ENCODE assay signal across 11 mouse cellular contexts in genomic region chr11:116821057-116821940, GRCm38 (mm10). TPM values are rescaled to one million over a fixed set of nuclear protein-coding genes. Genes with fewer than 3 reads are reported as not detected.
DNase-seq lines count a peak whose midpoint lies in the region; ATAC-seq and TF ChIP-seq lines count a peak whose summit lies in the region.
"Had no signal": no experiment of that assay in that cellular context is flagged by ENCODE, and none has a peak within 500 bp of the region (broad histone marks: within the 10 kb centered on the region; RNA-seq: fewer than 3 reads in every experiment).

No protein-coding gene starts in this region.

- H3K36me3 ChIP-seq in forebrain, embryonic 12.5 days (replicated peaks), result no peaks in the 10 kb centered on the region
- no peaks in the 10 kb centered on the region for H3K36me3 ChIP-seq in forebrain, embryonic 16.5 days (ENCODE audit: control insufficient read depth, insufficient read depth)
- no peaks in the 10 kb centered on the region for H3K36me3 ChIP-seq in lung, embryonic 14.5 days (ENCODE audit: insufficient read depth)
- no peaks in the 10 kb centered on the region for H3K36me3 ChIP-seq in heart, postnatal 0 days (replicated peaks; ENCODE audit: control insufficient read depth, insufficient read depth, low read length)
- no peaks in the 10 kb centered on the region for H3K36me3 ChIP-seq in neural tube, embryonic 15.5 days

- H3K9me3 ChIP-seq in forebrain, embryonic 12.5 days, result no peaks in the 10 kb centered on the region
- H3K9me3 ChIP-seq in forebrain, embryonic 16.5 days (ENCODE audit: control insufficient read depth, low read length), result no peaks in the 10 kb centered on the region
- H3K9me3 ChIP-seq in lung, embryonic 14.5 days (ENCODE audit: low read depth, low read length), result no peaks in the 10 kb centered on the region
- no peaks in the 10 kb centered on the region for H3K9me3 ChIP-seq in heart, postnatal 0 days (replicated peaks; ENCODE audit: control insufficient read depth, low read length)
- H3K9me3 ChIP-seq in neural tube, embryonic 15.5 days (replicated peaks), result no peaks in the 10 kb centered on the region

- 52% methylated on average over 13 of the region's 13 CpGs for WGBS in forebrain, embryonic 12.5 days
- 54% methylated on average over 13 of the region's 13 CpGs for WGBS in forebrain, embryonic 16.5 days
- 52% methylated on average over 13 of the region's 13 CpGs for WGBS in lung, embryonic 14.5 days
- WGBS in heart, postnatal 0 days, result 16% methylated on average over 13 of the region's 13 CpGs
- 53% methylated on average over 13 of the region's 13 CpGs for WGBS in neural tube, embryonic 15.5 days

- peaks cover 33% of the 10 kb centered on the region for H3K4me1 ChIP-seq in forebrain, embryonic 12.5 days
- no peaks in the 10 kb centered on the region for H3K4me1 ChIP-seq in forebrain, embryonic 16.5 days (replicated peaks; ENCODE audit: control insufficient read depth, insufficient read depth, low read length)
- 0 out of 2 replicates have a peak, but pooled peaks cover 2% of the 10 kb centered on the region for H3K4me1 ChIP-seq in lung, embryonic 14.5 days (ENCODE audit: insufficient read depth)
- H3K4me1 ChIP-seq in heart, postnatal 0 days (ENCODE audit: control insufficient read depth, insufficient read depth), result peaks cover 40% of the 10 kb centered on the region
- H3K4me1 ChIP-seq in neural tube, embryonic 15.5 days, result peaks cover 58% of the 10 kb centered on the region

- TF ChIP-seq CTCF in lung, embryonic 14.5 days (IDR thresholded peaks at IDR 0.05; ENCODE audit: low read depth), result no peak
- TF ChIP-seq CTCF in heart, postnatal 0 days (IDR thresholded peaks at IDR 0.05; ENCODE audit: low read depth), result no peak

- peak; percentile 40 for DNase-seq in lung, embryonic 14.5 days
- DNase-seq in lung, postnatal 14 days, result no peak
- peak; percentile 90 for DNase-seq in heart, postnatal 0 days (ENCODE audit: low spot score)
- no peak for DNase-seq in thymus, postnatal 14 days
- DNase-seq: B cell, adult 2 months had no signal

- H3K4me2 ChIP-seq in forebrain, embryonic 12.5 days, result no peak overlapping the region
- H3K4me2 ChIP-seq in forebrain, embryonic 16.5 days (ENCODE audit: low read length), result no peak overlapping the region
- no peak overlapping the region for H3K4me2 ChIP-seq in lung, embryonic 14.5 days
- H3K4me2 ChIP-seq in heart, postnatal 0 days (ENCODE audit: low read depth, low read length), result peak overlapping the region; percentile 29; the same call in 1 of the 2 replicates
- H3K4me2 ChIP-seq in neural tube, embryonic 15.5 days, result no peak overlapping the region

- H3K4me3 ChIP-seq in forebrain, embryonic 12.5 days (replicated peaks), result no peak overlapping the region
- H3K4me3 ChIP-seq in forebrain, embryonic 16.5 days (replicated peaks; ENCODE audit: low read length), result no peak overlapping the region
- H3K4me3 ChIP-seq in lung, embryonic 14.5 days (ENCODE audit: low read depth, low read length), result no peak overlapping the region
- no peak overlapping the region for H3K4me3 ChIP-seq in heart, postnatal 0 days (ENCODE audit: low read depth, low read length)
- no peak overlapping the region for H3K4me3 ChIP-seq in neural tube, embryonic 15.5 days (replicated peaks)

- no peaks in the 10 kb centered on the region for H3K27me3 ChIP-seq in forebrain, embryonic 12.5 days
- H3K27me3 ChIP-seq in forebrain, embryonic 16.5 days (replicated peaks; ENCODE audit: control insufficient read depth, insufficient read depth, low read length), result no peaks in the 10 kb centered on the region
- no peaks in the 10 kb centered on the region for H3K27me3 ChIP-seq in lung, embryonic 14.5 days (ENCODE audit: insufficient read depth, low read length)
- no peaks in the 10 kb centered on the region for H3K27me3 ChIP-seq in heart, postnatal 0 days (ENCODE audit: control insufficient read depth, insufficient read depth, low read length)
- no peaks in the 10 kb centered on the region for H3K27me3 ChIP-seq in neural tube, embryonic 15.5 days (replicated peaks)

- ATAC-seq in forebrain, embryonic 12.5 days (ENCODE audit: low FRiP score), result no peak
- no peak for ATAC-seq in forebrain, embryonic 16.5 days
- no peak for ATAC-seq in lung, embryonic 14.5 days (ENCODE audit: insufficient read depth)
- peak; percentile 80 for ATAC-seq in heart, postnatal 0 days (ENCODE audit: insufficient read depth, low read depth)
- ATAC-seq in neural tube, embryonic 15.5 days (ENCODE audit: low FRiP score), result no peak
- no peak for ATAC-seq in cerebellum, adult (ENCODE audit: insufficient number of reproducible peaks, low FRiP score, low TSS enrichment)

- no peak overlapping the region for H3K27ac ChIP-seq in forebrain, embryonic 12.5 days
- no peak overlapping the region for H3K27ac ChIP-seq in forebrain, embryonic 16.5 days (ENCODE audit: low read length)
- peak overlapping the region; percentile 72; the same call in 1 of the 2 replicates for H3K27ac ChIP-seq in lung, embryonic 14.5 days (ENCODE audit: low read depth)
- H3K27ac ChIP-seq in heart, postnatal 0 days (ENCODE audit: low read depth), result peak overlapping the region; percentile 81
- 0 out of 2 replicates have a peak overlapping the region, but pooled peaks have one; percentile 23 for H3K27ac ChIP-seq in neural tube, embryonic 15.5 days (replicated peaks)
- H3K27ac ChIP-seq: macrophage had no signal

- TF ChIP-seq EP300 in heart, postnatal 0 days (IDR thresholded peaks at IDR 0.05; ENCODE audit: low read depth), result peak; percentile 41; the same call in 1 of the 2 replicates

- peak overlapping the region; percentile 9; the same call in 1 of the 2 replicates for H3K9ac ChIP-seq in forebrain, embryonic 12.5 days
- H3K9ac ChIP-seq in forebrain, embryonic 16.5 days (replicated peaks; ENCODE audit: low read depth, low read length), result no peak overlapping the region
- no peak overlapping the region; the same call in 1 of the 2 replicates for H3K9ac ChIP-seq in lung, embryonic 14.5 days
- 0 out of 2 replicates have a peak overlapping the region, but pooled peaks have one; percentile 5 for H3K9ac ChIP-seq in heart, postnatal 0 days (replicated peaks; ENCODE audit: low read depth, low read length)
- peak overlapping the region; percentile 23; the same call in 1 of the 2 replicates for H3K9ac ChIP-seq in neural tube, embryonic 15.5 days (replicated peaks)

RNA-seq across cellular contexts. Expression of gene Mxra7, which starts 6.5 kb away (rescaled TPM):
- 22.5 and 25.9 TPM in 2 replicates for polyA plus RNA-seq in forebrain, embryonic 12.5 days (2016; fragmentation: Nextera tagmentation; extraction: Ambion mirVana)
- polyA plus RNA-seq in forebrain, embryonic 16.5 days (2015; fragmentation: Nextera tagmentation; extraction: Ambion mirVana), result 6.3 and 7.8 TPM in 2 replicates
- polyA plus RNA-seq in lung, embryonic 14.5 days (2014; fragmentation: Nextera tagmentation; extraction: Ambion mirVana), result 13.7 and 15.9 TPM in 2 replicates
- total RNA-seq in heart, postnatal 0 days (2014; rRNA removed; ENCODE audit: low replicate concordance), result 6.3 and 17.9 TPM in 2 replicates
- 20.0 and 21.7 TPM in 2 replicates for polyA plus RNA-seq in heart, postnatal 0 days (2015; fragmentation: Nextera tagmentation; extraction: Ambion mirVana)
- 38.2 and 43.2 TPM in 2 replicates for polyA plus RNA-seq in neural tube, embryonic 15.5 days (2015; fragmentation: Nextera tagmentation; extraction: Ambion mirVana)
- total RNA-seq: neutrophil, adult 5-6 weeks had no signal
- polyA plus RNA-seq: macrophage had no signal

RNA-seq across cellular contexts. Expression of gene Mettl23, which starts 21.8 kb away (rescaled TPM):
- polyA plus RNA-seq in forebrain, embryonic 12.5 days (2016; fragmentation: Nextera tagmentation; extraction: Ambion mirVana), result 65.5 and 65.8 TPM in 2 replicates
- polyA plus RNA-seq in forebrain, embryonic 16.5 days (2015; fragmentation: Nextera tagmentation; extraction: Ambion mirVana), result 80.4 and 88.5 TPM in 2 replicates
- polyA plus RNA-seq in lung, embryonic 14.5 days (2014; fragmentation: Nextera tagmentation; extraction: Ambion mirVana), result 58.3 and 62.2 TPM in 2 replicates
- 39.2 and 63.2 TPM in 2 replicates for total RNA-seq in heart, postnatal 0 days (2014; rRNA removed; ENCODE audit: low replicate concordance)
- 77.1 and 77.6 TPM in 2 replicates for polyA plus RNA-seq in heart, postnatal 0 days (2015; fragmentation: Nextera tagmentation; extraction: Ambion mirVana)
- 64.7 and 66.7 TPM in 2 replicates for polyA plus RNA-seq in neural tube, embryonic 15.5 days (2015; fragmentation: Nextera tagmentation; extraction: Ambion mirVana)

RNA-seq across cellular contexts. Expression of gene Jmjd6, which starts 21.9 kb away (rescaled TPM):
- polyA plus RNA-seq in forebrain, embryonic 12.5 days (2016; fragmentation: Nextera tagmentation; extraction: Ambion mirVana), result 87.8 and 93.5 TPM in 2 replicates
- polyA plus RNA-seq in forebrain, embryonic 16.5 days (2015; fragmentation: Nextera tagmentation; extraction: Ambion mirVana), result 71.2 and 72.5 TPM in 2 replicates
- polyA plus RNA-seq in lung, embryonic 14.5 days (2014; fragmentation: Nextera tagmentation; extraction: Ambion mirVana), result 61.2 and 66.3 TPM in 2 replicates
- 24.8 and 29.6 TPM in 2 replicates for total RNA-seq in heart, postnatal 0 days (2014; rRNA removed; ENCODE audit: low replicate concordance)
- 35.3 and 43.1 TPM in 2 replicates for polyA plus RNA-seq in heart, postnatal 0 days (2015; fragmentation: Nextera tagmentation; extraction: Ambion mirVana)
- polyA plus RNA-seq in neural tube, embryonic 15.5 days (2015; fragmentation: Nextera tagmentation; extraction: Ambion mirVana), result 63.2 and 68.6 TPM in 2 replicates

RNA-seq across cellular contexts. Expression of gene Mfsd11, which starts 30.9 kb away (rescaled TPM):
- polyA plus RNA-seq in forebrain, embryonic 12.5 days (2016; fragmentation: Nextera tagmentation; extraction: Ambion mirVana), result 33.7 and 40.2 TPM in 2 replicates
- polyA plus RNA-seq in forebrain, embryonic 16.5 days (2015; fragmentation: Nextera tagmentation; extraction: Ambion mirVana), result 46.3 and 55.8 TPM in 2 replicates
- polyA plus RNA-seq in lung, embryonic 14.5 days (2014; fragmentation: Nextera tagmentation; extraction: Ambion mirVana), result 31.8 and 36.7 TPM in 2 replicates
- total RNA-seq in heart, postnatal 0 days (2014; rRNA removed; ENCODE audit: low replicate concordance), result 23.2 and 46.3 TPM in 2 replicates
- polyA plus RNA-seq in heart, postnatal 0 days (2015; fragmentation: Nextera tagmentation; extraction: Ambion mirVana), result 44.5 and 49.7 TPM in 2 replicates
- polyA plus RNA-seq in neural tube, embryonic 15.5 days (2015; fragmentation: Nextera tagmentation; extraction: Ambion mirVana), result 43.5 and 51.6 TPM in 2 replicates

RNA-seq across cellular contexts. Expression of gene Srsf2, which starts 31.6 kb away (rescaled TPM):
- 902 and 945 TPM in 2 replicates for polyA plus RNA-seq in forebrain, embryonic 12.5 days (2016; fragmentation: Nextera tagmentation; extraction: Ambion mirVana)
- 649 and 700 TPM in 2 replicates for polyA plus RNA-seq in forebrain, embryonic 16.5 days (2015; fragmentation: Nextera tagmentation; extraction: Ambion mirVana)
- 1,038 and 1,045 TPM in 2 replicates for polyA plus RNA-seq in lung, embryonic 14.5 days (2014; fragmentation: Nextera tagmentation; extraction: Ambion mirVana)
- 157 and 211 TPM in 2 replicates for total RNA-seq in heart, postnatal 0 days (2014; rRNA removed; ENCODE audit: low replicate concordance)
- polyA plus RNA-seq in heart, postnatal 0 days (2015; fragmentation: Nextera tagmentation; extraction: Ambion mirVana), result 349 and 359 TPM in 2 replicates
- 514 and 555 TPM in 2 replicates for polyA plus RNA-seq in neural tube, embryonic 15.5 days (2015; fragmentation: Nextera tagmentation; extraction: Ambion mirVana)

Comparison
In these comparisons a context has a peak if more than half of its experiments do, and no peak if none do; other contexts are left out.
1. H3K9ac ChIP-seq: peak in forebrain, embryonic 12.5 days (single experiment), heart, postnatal 0 days (single experiment) and neural tube, embryonic 15.5 days (single experiment); none in forebrain, embryonic 16.5 days (single experiment) and lung, embryonic 14.5 days (single experiment).
2. DNase-seq: peak in lung, embryonic 14.5 days (single experiment) and heart, postnatal 0 days (single experiment); none in lung, postnatal 14 days (single experiment) and thymus, postnatal 14 days (single experiment).
3. H3K27ac ChIP-seq: peak in lung, embryonic 14.5 days (single experiment), heart, postnatal 0 days (single experiment) and neural tube, embryonic 15.5 days (single experiment); none in forebrain, embryonic 12.5 days (single experiment) and forebrain, embryonic 16.5 days (single experiment).